Mouse (Mus musculus) MEL (cell line): ENCODE measurements around the gene Chchd1. TPM values are rescaled to one million over a fixed set of nuclear protein-coding genes. Genes with fewer than 3 reads are reported as not detected.

Experiments used
- DNase-seq: peaks from one replicate; pipeline ENCODE4 v3.0.0; 2011; ENCODE audit warnings: low read depth, low spot score
- H3K27ac ChIP-seq: 2 replicates; pipeline ENCODE4 v1.5.1; 2012; ENCODE audit warnings: low read depth, mild to moderate bottlenecking, control low read depth, low read length, moderate library complexity; ENCODE audit not compliant: control insufficient read depth
- H3K27me3 ChIP-seq, 2 experiments: fragments of 150-350 bp in 1 of 2; sonication (generic) in 1 of 2; 2 replicates each; pipeline ENCODE4 v1.6.1; 2012; ENCODE audit warnings: low read length in 2 of 2, mild to moderate bottlenecking in 2 of 2, improper control_type of control experiment in 1 of 2, moderate library complexity in 1 of 2; ENCODE audit not compliant: insufficient read depth in 2 of 2, control insufficient read depth in 1 of 2
- H3K36me3 ChIP-seq, 2 experiments: 2 replicates each; pipeline ENCODE4 v1.6.1; 2012 to 2014; ENCODE audit warnings: low read length in 2 of 2, improper control_type of control experiment in 1 of 2, inconsistent platforms in 1 of 2, mild to moderate bottlenecking in 1 of 2; ENCODE audit not compliant: insufficient read depth in 2 of 2, control insufficient read depth in 1 of 2
- H3K4me1 ChIP-seq, 2 experiments: fragments of 150-350 bp in 1 of 2; sonication (generic) in 1 of 2; 2 replicates each; pipeline ENCODE4 v1.6.1; 2012; ENCODE audit warnings: low read length in 2 of 2, improper control_type of control experiment in 1 of 2, mild to moderate bottlenecking in 1 of 2; ENCODE audit not compliant: insufficient read depth in 2 of 2, control insufficient read depth in 1 of 2
- H3K4me3 ChIP-seq, 2 experiments: fragments of 150-350 bp in 1 of 2; sonication (generic) in 1 of 2; 2 replicates each; pipeline ENCODE4 v1.5.1; 2012; ENCODE audit warnings: low read depth in 2 of 2, low read length in 2 of 2, mild to moderate bottlenecking in 2 of 2, moderate library complexity in 2 of 2, control low read depth in 1 of 2, improper control_type of control experiment in 1 of 2; ENCODE audit not compliant: control insufficient read depth in 1 of 2, insufficient read depth in 1 of 2
- H3K79me2 ChIP-seq: 2 replicates; pipeline ENCODE4 v1.6.1; 2012; ENCODE audit warnings: mild to moderate bottlenecking, low read length, moderate library complexity; ENCODE audit not compliant: control insufficient read depth, poor library complexity, insufficient read depth
- H3K9ac ChIP-seq: 2 replicates; pipeline ENCODE4 v1.6.1; 2012; ENCODE audit warnings: low read depth, mild to moderate bottlenecking, control low read depth, low read length, moderate library complexity; ENCODE audit not compliant: control insufficient read depth, poor library complexity, severe bottlenecking
- H3K9me3 ChIP-seq: fragments of 150-350 bp; sonication (generic); replicated peaks from 2 replicates; pipeline ENCODE4 v1.6.1; 2012; ENCODE audit warnings: mild to moderate bottlenecking, low read length, improper control_type of control experiment, moderate library complexity; ENCODE audit not compliant: insufficient read depth
- BHLHE40 ChIP-seq: IDR thresholded peaks from 2 replicates; pipeline ENCODE4 v1.6.1; 2012; ENCODE audit warnings: low read depth, mild to moderate bottlenecking, inconsistent platforms, low read length, improper control_type of control experiment, borderline replicate concordance
- CHD2 ChIP-seq: IDR thresholded peaks from 2 replicates; pipeline ENCODE4 v1.6.1; 2011; ENCODE audit warnings: low read length, improper control_type of control experiment
- ETS1 ChIP-seq: IDR thresholded peaks from 2 replicates; pipeline ENCODE4 v1.6.1; 2012; ENCODE audit warnings: low read depth, mild to moderate bottlenecking, inconsistent platforms, low read length, improper control_type of control experiment, moderate library complexity
- GATA1 ChIP-seq: IDR thresholded peaks from 2 replicates; pipeline ENCODE4 v1.6.1; 2011; ENCODE audit warnings: low read depth, low read length, improper control_type of control experiment
- HCFC1 ChIP-seq: IDR thresholded peaks from 2 replicates; pipeline ENCODE4 v1.6.1; 2012; ENCODE audit warnings: low read depth, mild to moderate bottlenecking, inconsistent platforms, low read length, improper control_type of control experiment, moderate library complexity
- JUND ChIP-seq: IDR thresholded peaks from 2 replicates; pipeline ENCODE4 v1.6.1; 2011; ENCODE audit warnings: low read depth, mild to moderate bottlenecking, improper control_type of control experiment, low read length
- KAT2A ChIP-seq: conservative IDR thresholded peaks from 2 replicates; pipeline ENCODE4 v1.6.1; 2012; ENCODE audit warnings: low read depth, low read length, improper control_type of control experiment, inconsistent platforms
- MAFK ChIP-seq: IDR thresholded peaks from 2 replicates; pipeline ENCODE4 v1.6.1; 2011; ENCODE audit warnings: low read depth, mild to moderate bottlenecking, low read length, improper control_type of control experiment, borderline replicate concordance
- MAZ ChIP-seq: IDR thresholded peaks from 2 replicates; pipeline ENCODE4 v1.6.1; 2012; ENCODE audit warnings: low read depth, mild to moderate bottlenecking, inconsistent platforms, low read length, improper control_type of control experiment
- MEF2A ChIP-seq: IDR thresholded peaks from 2 replicates; pipeline ENCODE4 v1.6.1; 2014; ENCODE audit warnings: low read depth, mild to moderate bottlenecking, inconsistent platforms, low read length, improper control_type of control experiment; ENCODE audit not compliant: poor library complexity, insufficient replicate concordance, severe bottlenecking; ENCODE audit errors: extremely low read depth
- MXI1 ChIP-seq: IDR thresholded peaks from 2 replicates; pipeline ENCODE4 v1.6.1; 2011; ENCODE audit warnings: mild to moderate bottlenecking, low read depth, low read length, improper control_type of control experiment
- MYB ChIP-seq: IDR thresholded peaks from 2 replicates; pipeline ENCODE4 v1.6.1; 2011; ENCODE audit warnings: mild to moderate bottlenecking, low read depth, low read length, improper control_type of control experiment
- NRF1 ChIP-seq: IDR thresholded peaks from 2 replicates; pipeline ENCODE4 v1.6.1; 2014; ENCODE audit warnings: low read depth, mild to moderate bottlenecking, inconsistent platforms, low read length, improper control_type of control experiment, moderate library complexity; ENCODE audit not compliant: poor library complexity, insufficient read depth, severe bottlenecking
- POLR2AphosphoS2 ChIP-seq: IDR thresholded peaks from 2 replicates; pipeline ENCODE4 v1.6.1; 2011; ENCODE audit warnings: low read length, improper control_type of control experiment
- RAD21 ChIP-seq: IDR thresholded peaks from 2 replicates; pipeline ENCODE4 v1.6.1; 2011; ENCODE audit warnings: mild to moderate bottlenecking, low read depth, low read length, improper control_type of control experiment
- RCOR1 ChIP-seq: IDR thresholded peaks from 2 replicates; pipeline ENCODE4 v1.6.1; 2012; ENCODE audit warnings: low read depth, mild to moderate bottlenecking, inconsistent platforms, low read length, improper control_type of control experiment
- SMC3 ChIP-seq: IDR thresholded peaks from 2 replicates; pipeline ENCODE4 v1.6.1; 2011; ENCODE audit warnings: low read depth, low read length, improper control_type of control experiment
- TCF12 ChIP-seq: IDR thresholded peaks from 2 replicates; pipeline ENCODE4 v1.6.1; 2014; ENCODE audit warnings: low read depth, mild to moderate bottlenecking, inconsistent platforms, low read length, improper control_type of control experiment, moderate library complexity
- ZC3H11A ChIP-seq: IDR thresholded peaks from 2 replicates; pipeline ENCODE4 v1.6.1; 2012; ENCODE audit warnings: low read depth, mild to moderate bottlenecking, inconsistent platforms, low read length, improper control_type of control experiment
- ZMIZ1 ChIP-seq: IDR thresholded peaks from 2 replicates; pipeline ENCODE4 v1.6.1; 2012; ENCODE audit warnings: low read depth, mild to moderate bottlenecking, inconsistent platforms, low read length, improper control_type of control experiment, moderate library complexity
- ZNF384 ChIP-seq: IDR thresholded peaks from 2 replicates; pipeline ENCODE4 v1.6.1; 2012; ENCODE audit warnings: low read depth, mild to moderate bottlenecking, inconsistent platforms, low read length, improper control_type of control experiment
- polyA plus RNA-seq, 2 experiments: library from polyadenylated mRNA; stranded (reverse) in 1 of 2; unstranded in 1 of 2; fragments of >175 nt in 1 of 2; fragments of >200 nt in 1 of 2; gene quantifications; 2 replicates each; pipeline versions ENCODE4 v1.2.1 to v1.2.4; 2012; ENCODE audit warnings: low replicate concordance in 2 of 2, low read depth in 1 of 2; ENCODE audit not compliant: insufficient read length in 2 of 2, insufficient read depth in 1 of 2, missing spikeins in 1 of 2
- total RNA-seq: library from RNA; depleted of rRNA; stranded (reverse); fragments of 300-350 nt; gene quantifications from 2 replicates; pipeline ENCODE4 v1.2.3, GENCODE M21; 2012

The Chchd1 gene
- total and polyA plus RNA-seq, 3 experiments: 136 to 164 TPM; not detected in 1

DNA sequence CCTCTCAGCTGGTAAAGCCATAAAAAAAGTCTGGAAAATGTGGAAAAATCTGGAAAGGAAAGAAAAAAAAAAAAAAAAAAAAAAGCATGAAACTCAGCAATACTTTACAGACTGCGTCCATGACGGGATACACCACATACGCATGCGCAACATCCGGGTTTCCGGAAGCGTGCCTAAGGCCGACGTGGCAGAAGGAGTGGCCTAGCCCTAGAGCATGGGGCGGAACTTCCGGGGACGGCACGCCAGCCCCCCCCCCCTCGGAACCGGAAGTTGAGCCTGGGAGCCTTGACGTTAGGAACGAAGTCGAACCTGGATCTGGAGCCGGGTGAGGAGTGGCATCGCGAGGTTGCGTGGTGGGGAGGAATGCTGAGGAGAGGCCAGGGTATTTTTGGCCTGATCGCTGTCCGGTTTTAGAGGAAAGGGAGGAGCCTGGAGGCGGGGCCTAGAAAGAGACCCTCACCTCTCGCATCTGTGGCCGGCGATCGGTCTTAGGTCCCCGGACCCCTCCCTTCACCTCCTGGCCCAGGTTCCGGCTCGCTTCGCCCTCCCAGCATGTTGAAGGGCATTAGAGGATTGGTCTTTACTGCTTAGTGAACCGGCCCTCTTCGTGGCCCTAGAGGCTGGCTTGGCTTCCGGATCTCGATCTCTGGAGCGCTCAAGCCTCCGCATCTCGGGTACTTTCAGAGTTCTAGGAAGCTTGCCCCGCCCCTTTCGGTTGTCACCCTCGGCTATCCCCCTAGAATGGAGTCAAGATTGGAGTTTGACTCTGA lies 28.6 kb upstream of the Chchd1 start, which contains the start of gene Sec24c (continued):
- peak; percentile 95 for TF ChIP-seq MAZ
- TF ChIP-seq GATA1: 0 out of 2 replicates have a peak, but pooled peaks have one; percentile 18
- TF ChIP-seq ZNF384: peak; percentile 96
- TF ChIP-seq MXI1: peak; percentile 56
- TF ChIP-seq HCFC1: peak; percentile 90
- TF ChIP-seq ZMIZ1: peak; percentile 56; the same call in 1 of the 2 replicates
- peak; percentile 58; the same call in 1 of the 2 replicates for TF ChIP-seq POLR2AphosphoS2
- peak; percentile 54; the same call in 1 of the 2 replicates for TF ChIP-seq TCF12
- TF ChIP-seq NRF1: peak; percentile 94
- TF ChIP-seq CHD2: 0 out of 2 replicates have a peak, but pooled peaks have one; percentile 8
- TF ChIP-seq MAFK: no peak
- no peak for TF ChIP-seq RAD21

DNA sequence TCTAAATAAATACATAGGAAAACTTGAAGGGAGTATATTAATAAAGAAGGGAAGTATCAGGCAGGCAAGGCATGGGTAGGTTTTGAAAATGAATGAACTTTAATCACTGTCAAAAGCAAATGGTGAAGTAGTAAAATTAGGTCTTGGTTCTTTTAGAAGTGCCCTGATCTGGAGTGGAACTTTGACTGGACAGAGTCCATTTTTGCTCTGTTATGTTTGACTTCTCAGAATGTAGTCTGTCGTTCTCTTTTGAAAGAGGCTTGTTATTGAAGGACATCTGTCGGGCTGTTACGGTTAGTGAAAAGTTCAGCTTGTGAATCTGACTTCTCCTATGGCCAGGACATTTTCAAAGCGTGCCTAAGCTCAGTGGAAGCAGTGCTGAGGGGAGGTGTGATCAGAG lies 24.9 kb upstream of the Chchd1 start:
- H3K4me1 ChIP-seq: peaks cover 18 to 23% of the 10 kb centered on the region in 2 experiments

More for the DNA sequence above, 24.9 kb upstream of the Chchd1 start:
- H3K36me3 ChIP-seq: peaks cover 34 to 44% of the 10 kb centered on the region in 2 experiments
- no peak overlapping the region for H3K9ac ChIP-seq
- DNase-seq: no peak
- H3K79me2 ChIP-seq: peaks cover 17% of the 10 kb centered on the region
- no peaks in the 10 kb centered on the region for H3K27me3 ChIP-seq
- TF ChIP-seq MAZ (no peak), ZC3H11A (no peak), HCFC1 (no peak), JUND (no peak), TCF12 (no peak), MXI1 (no peak), MAFK (no peak), ETS1 (no peak), MYB (no peak), ZMIZ1 (no peak), MEF2A (no peak), SMC3 (no peak), KAT2A (no peak), POLR2AphosphoS2 (no peak), RCOR1 (no peak), BHLHE40 (no peak)
- H3K4me3 ChIP-seq: no peak overlapping the region
- no peaks in the 10 kb centered on the region for H3K9me3 ChIP-seq
- no peak overlapping the region for H3K27ac ChIP-seq
